In the genomic region with DNA sequence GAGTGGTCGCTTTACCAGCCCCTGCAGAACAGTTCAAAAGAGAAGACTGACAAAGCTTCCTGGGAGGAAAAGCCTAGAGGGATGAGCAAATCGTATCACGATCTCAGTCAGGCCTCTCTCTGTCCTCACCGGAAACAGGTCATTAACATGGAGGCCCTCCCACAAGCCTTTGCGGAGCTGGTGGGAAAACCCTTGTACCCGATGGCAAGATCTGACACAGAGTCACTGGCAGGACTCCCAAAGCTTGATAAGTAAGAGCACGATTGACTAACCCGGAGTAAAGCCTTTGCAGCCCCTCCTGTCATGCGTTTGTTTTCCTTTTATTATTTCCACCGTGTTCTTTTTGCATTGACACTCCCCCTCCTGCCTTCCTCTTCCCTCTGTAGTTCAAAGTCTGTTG, we compare ENCODE assay signal across 13 mouse cellular contexts.
DNase-seq lines count a peak whose midpoint lies in the region; ATAC-seq and TF ChIP-seq lines count a peak whose summit lies in the region.
"Had no signal": no experiment of that assay in that cellular context is flagged by ENCODE, and none has a peak within 500 bp of the region (broad histone marks: within the 10 kb centered on the region; RNA-seq: fewer than 3 reads in every experiment).

No protein-coding gene starts in this region.

- no peaks in the 10 kb centered on the region for H3K27me3 ChIP-seq in embryonic facial prominence, embryonic 15.5 days
- no peaks in the 10 kb centered on the region for H3K27me3 ChIP-seq in limb, embryonic 12.5 days

- no peaks in the 10 kb centered on the region for H3K9me3 ChIP-seq in embryonic facial prominence, embryonic 15.5 days (replicated peaks)
- H3K9me3 ChIP-seq in limb, embryonic 12.5 days, result no peaks in the 10 kb centered on the region

- WGBS in lung, adult 2 months, result 57% methylated on average over 10 of the region's 10 CpGs
- 63% methylated on average over 10 of the region's 10 CpGs for WGBS in embryonic facial prominence, embryonic 15.5 days
- WGBS in limb, embryonic 12.5 days, result 84% methylated on average over 10 of the region's 10 CpGs

- ATAC-seq in frontal cortex, adult (ENCODE audit: low TSS enrichment), result 0 out of 2 replicates have a peak, but pooled peaks have one; percentile 36
- ATAC-seq in embryonic facial prominence, embryonic 15.5 days (ENCODE audit: insufficient number of reproducible peaks, low FRiP score, low TSS enrichment, low read depth), result no peak
- ATAC-seq in limb, embryonic 12.5 days (ENCODE audit: insufficient number of reproducible peaks, insufficient read depth, low FRiP score, low TSS enrichment, low read depth), result no peak

- 0 out of 2 replicates have a peak, but pooled peaks cover 12% of the 10 kb centered on the region for H3K36me3 ChIP-seq in embryonic facial prominence, embryonic 15.5 days
- H3K36me3 ChIP-seq in limb, embryonic 12.5 days, result peaks cover 21% of the 10 kb centered on the region

- no peaks in the 10 kb centered on the region for H3K4me1 ChIP-seq in lung, adult 2 months (ENCODE audit: control insufficient read depth, insufficient read depth, low read length)
- H3K4me1 ChIP-seq in embryonic facial prominence, embryonic 15.5 days, result peaks cover 6% of the 10 kb centered on the region; the same call in 1 of the 2 replicates
- H3K4me1 ChIP-seq in limb, embryonic 12.5 days (replicated peaks), result peaks cover 9% of the 10 kb centered on the region

- H3K4me3 ChIP-seq in lung, adult 2 months (replicated peaks; ENCODE audit: extremely low read depth, low read depth, low read length), result no peak overlapping the region
- no peak overlapping the region for H3K4me3 ChIP-seq in embryonic facial prominence, embryonic 15.5 days (replicated peaks)
- H3K4me3 ChIP-seq in limb, embryonic 12.5 days (replicated peaks), result no peak overlapping the region
- H3K4me3 ChIP-seq: erythroblast, embryonic 14.5 days had no signal

- DNase-seq in frontal cortex, postnatal 25 days (ENCODE audit: low spot score in 2 of 2), result no peak
- peak; percentile 29 for DNase-seq in lung, postnatal 10 days
- DNase-seq in lung, adult 2 months, result no peak
- no peak for DNase-seq in liver
- DNase-seq: adrenal gland, postnatal 25 days; gastrocnemius, postnatal 14 days; kidney, postnatal 10 days; lung, embryonic 14.5 days; right cerebral cortex, postnatal 25 days had no signal

- TF ChIP-seq CTCF in lung, adult 2 months (IDR thresholded peaks at IDR 0.05; ENCODE audit: insufficient read depth, low read length), result no peak

- no peak overlapping the region for H3K9ac ChIP-seq in embryonic facial prominence, embryonic 15.5 days
- H3K9ac ChIP-seq in limb, embryonic 12.5 days (replicated peaks), result no peak overlapping the region
- H3K9ac ChIP-seq: lung, embryonic 14.5 days had no signal

- H3K27ac ChIP-seq in embryonic facial prominence, embryonic 15.5 days (replicated peaks), result peak overlapping the region; percentile 6; the same call in 1 of the 2 replicates
- 0 out of 2 replicates have a peak overlapping the region, but pooled peaks have one; percentile 46 for H3K27ac ChIP-seq in limb, embryonic 12.5 days

- no peak overlapping the region for H3K4me2 ChIP-seq in embryonic facial prominence, embryonic 15.5 days (replicated peaks)
- no peak overlapping the region for H3K4me2 ChIP-seq in limb, embryonic 12.5 days
- H3K4me2 ChIP-seq: lung, embryonic 14.5 days had no signal

- TF ChIP-seq POLR2A in lung, adult 2 months (IDR thresholded peaks at IDR 0.05; ENCODE audit: borderline replicate concordance, extremely low read depth, low read depth, low read length), result no peak
